Mouse (Mus musculus) erythroblast, adult 5-6 weeks (primary cell): ENCODE data around the gene Mt2. TPM values are rescaled to one million over a fixed set of nuclear protein-coding genes. Genes with fewer than 3 reads are reported as not detected.

Source experiments
- ATAC-seq: replicated peaks from 2 replicates; pipeline ENCODE4 v1.8.0; 2016; ENCODE audit warnings: moderate number of reproducible peaks, mild to moderate bottlenecking, moderate TSS enrichment, inconsistent platforms; ENCODE audit not compliant: poor library complexity, low FRiP score, severe bottlenecking
- total RNA-seq, 2 experiments: library from RNA; stranded (forward) in 1 of 2; stranded (reverse) in 1 of 2; fragments of 150-400 nt in 1 of 2; fragments of 200-764, 138-1000 nt in 1 of 2; gene quantifications; 2 replicates each; pipeline versions ENCODE4 v1.2.3 to v1.2.4; 2015 to 2017; ENCODE audit warnings: low replicate concordance in 2 of 2

Gene Mt2
- total RNA-seq, 2 experiments from 2014 or later, result 17.7 to 34.4 TPM

- ATAC-seq, result no peak
Measured at GRCm38 (mm10) chr8:94169547-94169946, 2.9 kb upstream of the Mt2 start.

DNA sequence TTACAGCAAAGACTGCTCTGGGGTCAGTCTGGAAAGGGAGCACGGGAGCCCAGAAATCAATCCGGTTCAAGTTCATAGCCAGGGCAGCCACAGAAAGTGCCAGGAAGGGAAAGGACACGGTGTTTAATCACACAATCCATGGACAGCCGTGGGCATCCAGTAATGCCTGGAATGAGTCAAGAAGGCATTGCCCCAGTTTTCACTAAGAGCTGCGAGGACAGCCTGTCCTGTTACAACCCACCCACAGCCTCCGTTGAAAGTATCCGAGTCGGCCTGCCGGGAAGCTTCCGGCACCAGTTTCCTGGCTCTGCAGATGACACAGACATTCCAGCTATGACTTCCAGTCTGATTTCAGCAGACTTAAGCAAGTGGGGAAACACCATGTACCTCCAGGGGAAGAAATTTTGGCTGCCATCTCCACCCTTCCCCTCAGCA is 1.1 kb upstream of the Mt2 start:
- no peak for ATAC-seq

DNA sequence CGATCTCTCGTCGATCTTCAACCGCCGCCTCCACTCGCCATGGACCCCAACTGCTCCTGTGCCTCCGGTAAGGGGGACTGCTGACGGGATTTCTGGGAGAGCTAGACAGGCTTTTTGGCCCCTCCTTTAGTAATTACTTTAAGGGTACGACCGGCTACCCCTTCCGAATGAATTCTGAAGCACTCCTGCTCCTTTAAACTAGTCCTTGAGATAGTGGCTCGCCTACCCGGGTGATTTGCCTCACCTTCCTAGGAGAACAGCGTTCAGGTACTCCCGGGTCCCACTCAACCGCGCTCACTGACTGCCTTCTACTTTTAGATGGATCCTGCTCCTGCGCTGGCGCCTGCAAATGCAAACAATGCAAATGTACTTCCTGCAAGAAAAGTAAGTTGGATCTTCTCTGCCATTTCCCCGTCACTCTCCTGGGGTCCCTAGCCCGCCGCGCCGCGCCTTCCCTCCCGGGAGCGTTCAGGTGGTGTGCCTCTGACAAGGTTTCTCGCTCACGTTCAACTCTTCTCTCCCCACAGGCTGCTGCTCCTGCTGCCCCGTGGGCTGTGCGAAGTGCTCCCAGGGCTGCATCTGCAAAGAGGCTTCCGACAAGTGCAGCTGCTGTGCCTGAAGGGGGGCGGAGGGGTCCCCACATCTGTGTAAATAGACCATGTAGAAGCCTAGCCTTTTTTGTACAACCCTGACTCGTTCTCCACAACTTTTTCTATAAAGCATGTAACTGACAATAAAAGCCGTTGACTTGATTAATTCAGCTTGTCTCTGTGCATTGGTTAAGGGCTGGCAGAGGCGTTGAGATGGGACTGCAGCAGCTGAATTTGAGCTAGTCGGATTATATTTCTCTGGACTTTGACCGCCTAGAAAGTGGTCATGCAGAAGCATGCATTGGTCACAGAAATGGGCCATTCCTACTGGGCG is 607 bp downstream of the Mt2 start:
- ATAC-seq, result no peak

DNA sequence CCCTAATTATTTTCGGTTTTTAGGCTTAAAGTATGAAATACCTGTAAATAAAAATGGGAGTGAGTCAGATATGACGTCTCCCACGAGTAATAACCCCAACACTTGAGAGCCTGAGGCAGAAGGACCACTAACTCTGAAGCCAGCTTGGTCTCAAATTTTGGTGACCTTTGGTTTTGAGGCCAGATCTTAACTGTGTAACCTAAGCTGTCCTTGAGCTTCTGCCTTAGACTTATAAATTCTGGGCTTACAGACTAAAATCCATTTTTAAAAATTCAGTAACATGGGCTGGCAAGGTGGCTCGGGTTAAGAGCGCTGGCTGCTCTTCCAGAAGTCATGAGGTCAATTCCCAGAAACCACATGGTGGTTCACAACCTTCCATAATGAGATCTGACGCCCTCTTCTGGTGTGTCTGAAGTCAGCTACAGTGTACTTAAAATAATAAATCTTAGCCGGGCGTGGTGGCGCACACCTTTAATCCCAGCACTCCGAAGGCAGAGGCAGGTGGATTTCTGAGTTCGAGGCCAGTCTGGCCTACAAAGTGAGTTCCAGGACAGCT is 1.5 kb downstream of the Mt2 start:
- ATAC-seq, result no peak

GRCm38 (mm10) chr8:94174619-94175213 is 2.3 kb downstream of the Mt2 start:
- ATAC-seq, result no peak

- no peak for ATAC-seq
Measured at GRCm38 (mm10) chr8:94177716-94178390, 5.4 kb downstream of the Mt2 start.

DNA sequence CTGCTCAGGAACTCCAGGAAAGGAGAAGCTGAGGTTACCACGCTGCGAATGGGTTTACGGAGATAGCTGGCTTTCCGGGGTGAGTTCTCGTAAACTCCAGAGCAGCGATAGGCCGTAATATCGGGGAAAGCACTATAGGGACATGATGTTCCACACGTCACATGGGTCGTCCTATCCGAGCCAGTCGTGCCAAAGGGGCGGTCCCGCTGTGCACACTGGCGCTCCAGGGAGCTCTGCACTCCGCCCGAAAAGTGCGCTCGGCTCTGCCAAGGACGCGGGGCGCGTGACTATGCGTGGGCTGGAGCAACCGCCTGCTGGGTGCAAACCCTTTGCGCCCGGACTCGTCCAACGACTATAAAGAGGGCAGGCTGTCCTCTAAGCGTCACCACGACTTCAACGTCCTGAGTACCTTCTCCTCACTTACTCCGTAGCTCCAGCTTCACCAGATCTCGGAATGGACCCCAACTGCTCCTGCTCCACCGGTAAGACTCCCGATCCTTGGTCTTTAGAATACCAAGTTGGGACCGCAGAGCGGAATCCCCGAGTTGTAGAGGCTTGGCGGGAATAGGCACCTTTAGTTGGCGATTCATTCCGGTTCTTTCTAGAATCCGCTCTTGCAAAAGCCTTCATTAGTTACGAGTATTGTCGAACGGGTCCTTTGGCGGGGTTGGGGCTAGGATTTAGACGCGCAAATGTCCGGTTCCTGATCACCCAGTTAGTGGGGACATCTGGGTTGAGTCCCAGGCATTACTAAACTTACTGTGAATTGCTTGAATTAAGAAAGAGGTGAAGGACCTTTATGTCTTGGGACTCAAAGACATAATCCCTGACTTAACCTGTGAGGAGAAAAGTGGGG is 6.6 kb downstream of the Mt2 start, which contains the start of gene Mt1:
Mt1 (plus strand) TSS at position 226 of the 856 bp plus-strand sequence.
- ATAC-seq, result peak; percentile 95

GRCm38 (mm10) chr8:94179713-94180560 is 7.5 kb downstream of the Mt2 start:
- ATAC-seq, result no peak

DNA sequence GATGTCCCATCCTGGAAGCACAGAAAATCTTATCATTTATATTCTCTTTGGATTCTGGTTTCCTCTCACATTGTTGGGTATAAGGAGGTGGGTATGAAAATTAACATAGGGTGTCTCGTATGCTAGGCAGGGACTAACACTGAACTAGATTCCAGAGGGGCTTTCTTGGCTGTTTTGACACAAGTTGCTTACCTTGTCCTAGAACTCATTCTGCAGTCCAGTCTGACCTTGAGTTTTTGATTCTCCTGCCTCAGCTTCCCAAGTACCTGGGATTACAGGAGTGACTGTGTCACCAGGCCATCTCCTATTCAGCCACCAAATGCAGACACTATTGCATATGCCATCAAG is 8.1 kb downstream of the Mt2 start:
- no peak for ATAC-seq

DNA sequence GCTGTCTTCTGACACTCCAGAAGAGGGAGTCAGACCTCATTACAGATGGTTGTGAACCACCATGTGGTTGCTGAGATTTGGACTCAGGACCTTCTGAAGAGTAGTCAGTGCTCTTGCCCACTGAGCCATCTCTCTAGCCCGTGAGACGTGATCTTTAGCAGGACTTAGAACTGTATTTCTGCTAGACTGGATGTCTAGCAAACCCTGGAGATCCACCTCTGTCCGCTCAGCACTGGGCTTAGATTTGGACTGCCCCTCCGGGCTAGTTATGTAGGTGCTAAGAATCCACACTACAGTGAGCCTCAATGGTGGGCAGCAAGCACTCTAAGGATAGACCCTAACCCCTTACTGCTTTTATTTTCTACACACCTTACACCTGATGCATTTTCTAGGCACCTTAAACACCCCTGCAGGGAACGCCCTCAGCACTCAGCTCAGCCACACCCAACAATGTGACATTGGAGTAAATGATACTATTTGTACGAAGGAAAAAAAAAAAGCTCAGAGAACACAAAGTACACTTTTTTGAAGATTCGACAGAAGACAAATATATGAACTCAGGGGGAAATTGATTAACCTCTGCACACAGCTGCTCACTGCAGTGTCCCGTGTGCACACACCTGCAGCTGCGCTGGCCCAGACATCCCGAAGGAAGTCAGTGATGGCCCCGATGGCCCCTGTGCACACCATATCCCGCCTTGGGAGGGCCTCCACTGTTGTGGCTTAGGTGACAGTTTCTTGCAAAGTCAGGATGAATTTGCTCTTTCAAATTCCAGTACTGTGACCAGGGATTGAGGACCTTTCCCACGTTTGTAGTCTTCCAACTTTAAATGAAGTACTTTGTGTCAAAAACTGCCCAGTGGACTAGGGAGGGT is 9.8 kb downstream of the Mt2 start:
- ATAC-seq, result no peak

GRCm38 (mm10) chr8:94183117-94183516 is 10.7 kb downstream of the Mt2 start:
- ATAC-seq, result peak; percentile 62

GRCm38 (mm10) chr8:94184357-94184843 is 11.9 kb downstream of the Mt2 start:
- ATAC-seq, result no peak

- no peak for ATAC-seq
Measured at GRCm38 (mm10) chr8:94185791-94186190, 13.3 kb downstream of the Mt2 start.

DNA sequence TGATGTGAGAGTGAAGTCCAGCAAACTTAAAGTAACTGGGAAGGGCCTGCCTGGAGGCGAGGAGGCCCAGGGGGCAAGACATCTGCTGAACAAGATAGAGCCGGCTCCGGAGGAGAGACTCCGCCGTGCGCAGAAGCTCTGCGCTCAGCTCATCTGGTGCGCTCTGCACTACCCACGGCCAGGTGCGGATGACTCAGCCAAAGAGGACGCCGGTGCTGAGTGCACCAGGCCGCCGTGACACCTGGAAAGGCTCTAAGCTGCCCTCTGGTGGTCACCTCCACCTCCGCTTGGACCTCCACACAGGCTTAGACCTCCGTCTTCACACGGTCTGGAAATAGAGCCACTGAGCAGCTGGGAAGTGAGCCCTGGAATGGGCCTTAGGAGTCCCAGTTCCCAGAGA is 14.1 kb downstream of the Mt2 start:
- ATAC-seq, result peak; percentile 50

DNA sequence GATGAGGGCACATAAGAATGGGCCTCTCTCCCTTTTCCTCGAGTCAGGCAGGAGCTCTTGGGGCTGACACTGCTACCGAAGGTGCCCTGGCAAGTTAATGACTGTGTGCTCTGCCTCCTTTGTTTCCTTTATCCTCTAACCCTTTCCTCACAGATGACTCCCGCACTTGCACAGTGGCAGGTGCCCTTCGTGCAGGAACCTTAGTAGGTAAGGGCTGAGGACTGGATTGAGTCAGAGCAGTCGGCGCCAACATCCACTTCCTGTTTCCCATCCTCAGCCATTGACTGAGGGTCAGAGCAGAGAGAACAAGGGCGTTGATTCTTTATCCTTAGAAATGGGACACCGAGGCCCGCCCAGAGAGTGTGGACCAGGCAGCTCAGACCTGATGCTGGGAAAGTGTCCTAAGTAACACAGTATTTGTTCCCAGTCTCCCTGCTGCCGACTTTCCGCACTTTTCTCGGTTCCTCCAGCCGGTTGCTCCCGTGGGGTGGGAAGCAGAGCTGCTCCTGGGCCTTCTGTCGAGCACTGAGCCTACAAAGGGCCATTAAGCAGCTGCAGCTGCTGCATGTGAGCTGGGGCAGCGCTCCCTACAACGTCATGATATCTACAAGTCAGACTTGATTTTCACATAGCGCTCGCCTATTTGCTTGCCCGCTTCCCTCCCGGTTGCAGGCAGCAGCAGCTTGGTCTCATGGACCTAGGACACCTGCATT is 15.0 kb downstream of the Mt2 start:
- no peak for ATAC-seq

DNA sequence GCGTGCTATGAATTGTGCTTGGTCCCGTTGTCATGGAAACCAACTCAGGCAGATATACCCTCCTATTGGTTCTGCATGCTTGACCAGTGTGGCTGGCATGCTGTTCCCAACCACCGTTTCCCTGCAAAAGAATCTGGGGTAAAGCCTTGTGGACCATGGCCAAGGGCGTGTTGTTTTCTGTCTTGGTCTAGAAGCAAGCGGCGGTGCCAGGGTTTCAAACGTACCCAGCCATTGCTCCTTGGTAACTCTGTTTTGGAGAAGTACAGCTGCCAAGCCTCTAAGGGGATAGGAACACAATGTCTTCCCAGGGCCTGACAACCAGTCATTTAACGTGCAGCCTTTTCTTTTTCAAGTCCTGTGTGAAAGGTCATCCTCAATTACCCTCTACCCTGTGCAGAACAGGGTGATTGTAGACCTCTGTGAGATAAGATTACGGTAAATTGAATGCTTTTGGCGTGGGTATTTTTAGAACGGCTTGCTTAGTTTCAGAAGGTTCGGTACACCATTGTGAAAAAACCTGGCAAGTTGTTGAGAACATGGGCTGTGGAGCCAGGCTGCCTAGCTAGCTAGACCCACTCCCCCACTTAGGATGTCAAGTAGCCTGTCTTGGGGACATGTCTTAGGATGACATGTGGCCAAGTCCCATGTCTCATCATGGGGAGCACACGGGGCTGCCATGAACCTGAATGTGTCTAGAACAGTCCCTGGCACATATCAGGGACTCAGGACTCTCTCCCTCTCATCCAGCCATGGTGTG is 17.0 kb downstream of the Mt2 start:
- no peak for ATAC-seq
